Mouse (Mus musculus) bone marrow macrophage, adult 2 months (primary cell): ENCODE measurements at regions not wholly inside any gene's neighbourhood (a gene's known extent, or its start where the extent isn't known, plus 50 kb on each side); places are given as distances from the start of the nearest gene placed in this dataset.

ENCODE experiments used
- H3K27ac ChIP-seq: 2 replicates; pipeline ENCODE4 v1.5.1; 2012; ENCODE audit warnings: low read depth, low read length; ENCODE audit not compliant: insufficient read depth
- H3K4me1 ChIP-seq: 2 replicates; pipeline ENCODE4 v1.6.1; 2012; ENCODE audit warnings: low read length; ENCODE audit not compliant: control insufficient read depth, insufficient read depth
- H3K4me3 ChIP-seq: 2 replicates; pipeline ENCODE4 v1.5.1; 2012; ENCODE audit warnings: mild to moderate bottlenecking, low read length, moderate library complexity; ENCODE audit not compliant: insufficient read depth
- CTCF ChIP-seq: IDR thresholded peaks from 2 replicates; pipeline ENCODE4 v1.5.1; 2012; ENCODE audit warnings: low read depth, mild to moderate bottlenecking, low read length, moderate library complexity
- POLR2A ChIP-seq: IDR thresholded peaks from 2 replicates; pipeline ENCODE4 v1.6.1; 2012; ENCODE audit warnings: mild to moderate bottlenecking, low read depth, low read length, borderline replicate concordance

GRCm38 (mm10) chr13:107540784-107541634 lies 503.2 kb upstream of the Smim15 start:
- Histone ChIP-seq H3K27ac (no peak overlapping the region), H3K4me3 (no peak overlapping the region), H3K4me1 (no peaks in the 10 kb centered on the region)
- TF ChIP-seq CTCF (no peak), POLR2A (no peak)

DNA sequence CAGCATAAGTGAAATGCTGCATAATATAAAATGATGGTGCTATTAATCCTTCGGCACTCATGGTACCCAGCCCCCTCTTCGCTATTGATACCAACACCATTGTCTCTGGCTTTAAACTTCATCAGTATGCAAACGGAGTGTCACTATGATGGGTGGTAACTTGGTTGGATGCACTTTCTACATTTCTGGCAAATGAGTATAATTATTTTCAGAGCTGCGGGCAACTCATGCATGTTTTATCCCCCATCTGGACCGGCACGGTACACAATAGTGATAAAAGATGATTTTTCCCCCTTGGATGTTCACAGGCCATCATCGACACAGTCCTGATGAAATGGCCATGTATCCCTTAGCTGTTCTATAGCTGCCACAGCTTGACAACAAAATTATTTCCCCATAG lies 503.9 kb upstream of the Smim15 start:
- Histone ChIP-seq H3K4me1 (no peaks in the 10 kb centered on the region), H3K27ac (no peak overlapping the region), H3K4me3 (no peak overlapping the region)
- TF ChIP-seq CTCF: no peak
- TF ChIP-seq POLR2A: no peak

DNA sequence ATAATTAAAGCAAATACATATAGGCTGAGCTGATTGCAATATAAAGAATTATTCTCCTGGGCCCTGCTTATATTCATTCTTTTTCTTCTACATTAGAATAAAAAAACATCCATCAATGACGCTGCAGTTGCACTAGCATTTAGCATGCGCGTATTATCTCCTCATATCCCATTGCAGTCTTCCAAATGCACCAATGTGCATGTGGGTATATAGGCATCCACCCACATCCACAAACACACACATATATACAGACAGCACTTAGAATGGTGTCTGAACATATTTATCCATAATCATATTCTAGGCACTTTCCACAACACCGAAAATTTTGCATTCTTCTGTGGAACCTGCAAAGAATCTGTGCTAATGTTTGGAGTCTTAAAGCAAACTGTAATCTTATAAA lies 504.4 kb upstream of the Smim15 start:
- no peak for TF ChIP-seq CTCF
- TF ChIP-seq POLR2A: no peak
- Histone ChIP-seq H3K4me3 (no peak overlapping the region), H3K27ac (no peak overlapping the region), H3K4me1 (no peaks in the 10 kb centered on the region)

- TF ChIP-seq CTCF: no peak
- Histone ChIP-seq H3K4me3 (no peak overlapping the region), H3K4me1 (no peaks in the 10 kb centered on the region), H3K27ac (no peak overlapping the region)
Measured at GRCm38 (mm10) chr13:107539326-107539725, 504.9 kb upstream of the Smim15 start.

DNA sequence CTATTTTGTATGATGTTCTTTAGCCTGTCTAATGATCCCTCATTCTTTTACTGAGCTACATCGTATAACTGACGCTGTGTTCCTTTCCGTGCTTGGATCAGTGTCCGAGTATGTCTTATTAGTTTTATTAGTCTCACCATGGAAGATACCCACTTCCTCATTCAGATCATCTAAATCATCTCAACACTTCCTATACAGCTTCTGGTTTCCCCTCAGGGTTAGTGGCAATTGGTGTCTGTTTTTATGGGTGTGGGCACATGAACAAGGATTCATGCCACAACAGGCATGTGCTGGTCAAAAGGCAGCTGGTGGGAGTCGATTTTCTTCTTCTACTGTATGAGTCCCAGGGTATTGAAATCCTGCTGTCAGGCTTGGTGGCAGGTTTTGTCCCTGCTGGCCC lies 509.0 kb upstream of the Smim15 start:
- H3K4me1 ChIP-seq: no peaks in the 10 kb centered on the region
- H3K27ac ChIP-seq: no peak overlapping the region
- TF ChIP-seq CTCF (no peak), POLR2A (no peak)
- H3K4me3 ChIP-seq: no peak overlapping the region

DNA sequence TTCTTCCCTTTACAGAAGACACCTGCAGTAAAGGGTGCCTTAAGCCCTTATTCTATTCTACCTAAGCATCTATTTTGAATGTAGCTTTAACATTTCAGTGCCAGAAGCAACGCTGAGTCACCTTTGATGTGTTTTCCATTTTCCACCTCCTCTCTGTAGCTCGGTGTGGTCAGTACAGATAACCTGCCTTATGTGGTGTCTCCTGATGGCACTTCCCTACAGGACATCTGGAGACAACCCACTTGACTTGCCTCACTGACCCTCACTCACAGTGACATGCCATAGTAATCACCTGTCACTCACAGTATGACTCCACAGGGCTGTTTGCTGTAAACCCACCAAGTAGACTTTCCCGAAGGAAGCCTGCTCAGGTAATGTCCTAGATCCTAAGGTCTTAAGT lies 510.9 kb upstream of the Smim15 start:
- TF ChIP-seq CTCF (no peak), POLR2A (no peak)
- no peak overlapping the region for H3K27ac ChIP-seq
- H3K4me3 ChIP-seq: no peak overlapping the region
- no peaks in the 10 kb centered on the region for H3K4me1 ChIP-seq

DNA sequence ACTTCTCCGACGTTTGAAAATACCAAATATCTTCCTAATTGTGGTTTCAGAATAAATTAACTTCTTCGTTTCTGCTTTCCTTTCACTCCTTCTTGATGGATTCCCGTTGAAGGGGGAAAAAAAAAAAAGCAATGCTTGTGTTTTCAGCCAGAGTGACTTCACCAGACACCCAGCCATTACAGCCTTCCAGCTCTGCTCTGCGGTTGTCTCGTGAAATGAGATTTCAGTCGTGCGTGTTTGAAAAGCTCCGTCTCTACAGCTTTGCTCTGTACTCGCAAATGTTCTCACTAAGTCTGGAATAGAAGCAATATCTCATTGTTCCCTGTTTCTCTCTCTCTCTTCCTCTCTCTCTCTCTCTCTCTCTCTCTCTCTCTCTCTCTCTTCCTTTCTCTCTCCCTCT lies 509.6 kb upstream of the Kif2a start:
- H3K4me1 ChIP-seq: no peaks in the 10 kb centered on the region
- TF ChIP-seq CTCF (no peak), POLR2A (no peak)
- H3K27ac ChIP-seq: no peak overlapping the region
- no peak overlapping the region for H3K4me3 ChIP-seq

GRCm38 (mm10) chr13:107531026-107531425 lies 509.1 kb upstream of the Kif2a start:
- H3K4me1 ChIP-seq: no peaks in the 10 kb centered on the region
- TF ChIP-seq CTCF (no peak), POLR2A (no peak)
- no peak overlapping the region for H3K4me3 ChIP-seq
- no peak overlapping the region for H3K27ac ChIP-seq

- Histone ChIP-seq H3K4me1 (no peaks in the 10 kb centered on the region), H3K27ac (no peak overlapping the region), H3K4me3 (no peak overlapping the region)
- TF ChIP-seq CTCF (no peak), POLR2A (no peak)
Measured at GRCm38 (mm10) chr13:107530392-107530791, 508.5 kb upstream of the Kif2a start.

GRCm38 (mm10) chr13:107528724-107529456 lies 507.0 kb upstream of the Kif2a start:
- Histone ChIP-seq H3K4me1 (no peaks in the 10 kb centered on the region), H3K4me3 (no peak overlapping the region)
- no peak for TF ChIP-seq POLR2A
- TF ChIP-seq CTCF: no peak

More at GRCm38 (mm10) chr13:107528724-107529456, 507.0 kb upstream of the Kif2a start:
- H3K27ac ChIP-seq: no peak overlapping the region
